Mouse (Mus musculus) kidney, postnatal 0 days (tissue): ENCODE results near the gene Dcun1d4. TPM values are rescaled to one million over a fixed set of nuclear protein-coding genes. Genes with fewer than 3 reads are reported as not detected.

ENCODE experiments used
- ATAC-seq: fragments of 200-750 bp; cut with Nextera tagmentation; replicated peaks from 2 replicates; pipeline ENCODE4 v1.8.0; 2017; ENCODE audit warnings: low read depth, moderate number of reproducible peaks, moderate TSS enrichment, moderate library complexity; ENCODE audit not compliant: low FRiP score
- DNase-seq: peaks from one replicate; pipeline ENCODE4 v3.0.0-alpha.2; 2016; ENCODE audit warnings: low spot score
- H3K27ac ChIP-seq: fragments of 300-500 bp; sonication (generic); 2 replicates; pipeline ENCODE4 v1.5.1; 2014; ENCODE audit warnings: mild to moderate bottlenecking
- H3K27me3 ChIP-seq: fragments of 300-500 bp; sonication (generic); 2 replicates; pipeline ENCODE4 v1.6.1; 2014; ENCODE audit warnings: low read length, mixed read lengths; ENCODE audit not compliant: insufficient read depth
- H3K36me3 ChIP-seq: fragments of 300-500 bp; sonication (generic); 2 replicates; pipeline ENCODE4 v1.6.1; 2014; ENCODE audit warnings: low read length, mixed read lengths; ENCODE audit not compliant: insufficient read depth
- H3K4me1 ChIP-seq: fragments of 300-500 bp; sonication (generic); replicated peaks from 2 replicates; pipeline ENCODE4 v1.6.1; 2014; ENCODE audit warnings: antibody characterized with exemption, low read length, mixed read lengths; ENCODE audit not compliant: insufficient read depth
- H3K4me2 ChIP-seq: fragments of 300-500 bp; sonication (generic); 2 replicates; pipeline ENCODE4 v1.6.1; 2014; ENCODE audit warnings: mild to moderate bottlenecking, low read length, moderate library complexity, mixed read lengths
- H3K4me3 ChIP-seq: fragments of 300-500 bp; sonication (generic); replicated peaks from 2 replicates; pipeline ENCODE4 v1.5.1; 2014; ENCODE audit warnings: low read depth, low read length
- H3K9ac ChIP-seq: fragments of 300-500 bp; sonication (generic); 2 replicates; pipeline ENCODE4 v1.6.1; 2014; ENCODE audit warnings: low read depth, low read length
- H3K9me3 ChIP-seq: fragments of 300-500 bp; sonication (generic); replicated peaks from 2 replicates; pipeline ENCODE4 v1.6.1; 2016; ENCODE audit warnings: low read length, inconsistent platforms, mixed read lengths
- CTCF ChIP-seq: IDR thresholded peaks from 2 replicates; pipeline ENCODE4 v1.5.1; 2016; ENCODE audit warnings: antibody characterized with exemption, low read depth, mild to moderate bottlenecking, moderate library complexity
- WGBS: fragments of 180-500 bp; shearing (Covaris S2); extraction: QIAGEN DNeasy Blood & Tissue Kit; methylation state at CpG from one replicate; pipeline ENCODE4 v1.1.7; 2014; 5-methylcytosine and 5-hydroxymethylcytosine counted together
- polyA plus RNA-seq: library from polyadenylated mRNA; unstranded; fragments of >200 nt; fragmentation: Nextera tagmentation; extraction: Ambion mirVana; gene quantifications from 2 replicates; pipeline ENCODE4 v1.2.1, GENCODE M21; 2015

The Dcun1d4 gene
- polyA plus RNA-seq, 1 experiment from 2014 or later, result 23.8 TPM

DNA sequence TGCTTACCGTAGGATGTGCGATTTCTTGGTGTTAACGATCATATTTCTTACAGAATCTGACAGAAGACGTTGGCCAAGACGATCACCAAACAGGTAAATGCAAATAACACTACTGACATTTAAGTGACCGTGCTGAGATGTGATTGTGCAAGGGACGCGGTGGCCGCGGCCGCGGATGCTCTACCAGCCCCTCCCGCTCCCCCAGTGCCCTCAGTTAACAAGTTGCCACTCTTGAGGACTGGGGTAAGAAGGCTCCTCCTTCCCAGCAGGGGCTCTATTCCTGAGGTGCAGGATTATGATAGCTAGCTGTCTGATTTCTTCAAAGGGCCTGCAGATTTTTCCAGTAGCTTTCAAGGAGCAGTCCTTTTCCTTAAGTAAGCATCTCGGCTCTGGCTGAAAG lies 30.3 kb downstream of the Dcun1d4 start:
- Histone ChIP-seq H3K27me3 (no peaks in the 10 kb centered on the region), H3K36me3 (0 out of 2 replicates have a peak, but pooled peaks cover 6% of the 10 kb centered on the region), H3K4me2 (no peak overlapping the region), H3K4me1 (no peaks in the 10 kb centered on the region), H3K27ac (no peak overlapping the region), H3K4me3 (no peak overlapping the region), H3K9me3 (no peaks in the 10 kb centered on the region), H3K9ac (no peak overlapping the region)
- ATAC-seq (no peak), DNase-seq (no peak)
- 89% methylated on average over 14 of the region's 14 CpGs for WGBS
- no peak for TF ChIP-seq CTCF

DNA sequence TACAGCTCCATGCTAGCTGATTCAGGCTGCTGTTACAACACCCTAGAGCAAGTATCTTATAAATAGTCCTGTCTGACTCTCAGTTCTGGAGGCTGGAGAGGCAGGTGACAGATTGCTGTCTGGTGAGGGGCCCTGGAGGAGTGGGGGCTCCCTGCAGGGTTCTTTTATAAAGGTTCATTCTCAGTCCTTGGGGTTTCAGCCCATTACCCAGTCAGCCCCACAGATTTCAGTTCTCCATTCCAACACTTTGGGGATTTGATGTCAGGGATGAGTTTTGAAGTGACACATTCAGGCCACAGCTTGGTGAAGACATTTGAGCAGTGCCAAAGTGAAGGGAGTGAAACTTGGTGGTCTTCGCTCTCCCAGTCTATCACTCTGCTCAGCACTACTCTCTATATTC lies 31.4 kb downstream of the Dcun1d4 start:
- ATAC-seq (no peak), DNase-seq (no peak)
- 0 out of 2 replicates have a peak overlapping the region, but pooled peaks have one; percentile 69 for H3K27ac ChIP-seq

DNA sequence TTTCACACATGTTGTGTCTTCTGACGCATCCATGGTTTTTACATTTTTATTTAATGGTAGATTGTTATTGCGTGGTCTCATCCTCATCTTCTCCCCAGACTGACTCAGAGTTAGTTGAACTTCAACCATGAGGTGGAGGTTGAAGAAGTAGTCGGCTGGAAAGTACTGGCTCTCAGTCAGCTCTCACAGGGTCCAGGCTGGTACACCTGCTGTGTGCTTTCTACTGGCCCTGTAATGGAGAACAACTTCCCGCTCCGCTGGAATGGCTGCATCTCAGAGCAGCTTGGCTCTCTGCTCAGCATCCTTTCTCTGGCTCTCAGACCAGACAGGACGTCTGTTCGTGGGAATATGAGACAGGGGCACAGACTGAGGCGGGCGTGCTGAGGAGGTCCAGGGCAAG lies 31.9 kb downstream of the Dcun1d4 start:
- Histone ChIP-seq H3K9me3 (no peaks in the 10 kb centered on the region), H3K9ac (no peak overlapping the region), H3K4me3 (no peak overlapping the region), H3K36me3 (0 out of 2 replicates have a peak, but pooled peaks cover 6% of the 10 kb centered on the region), H3K4me1 (no peaks in the 10 kb centered on the region), H3K27me3 (no peaks in the 10 kb centered on the region), H3K4me2 (no peak overlapping the region), H3K27ac (peak overlapping the region; percentile 69; the same call in 1 of the 2 replicates)
- no peak for TF ChIP-seq CTCF
- DNase-seq (no peak), ATAC-seq (0 out of 2 replicates have a peak, but pooled peaks have one; percentile 46)
- WGBS, result 64% methylated on average over 9 of the region's 9 CpGs

More for the DNA sequence above, 31.4 kb downstream of the Dcun1d4 start:
- no peak overlapping the region for H3K9ac ChIP-seq
- no peak overlapping the region for H3K4me3 ChIP-seq
- TF ChIP-seq CTCF, result no peak
- H3K36me3 ChIP-seq, result 0 out of 2 replicates have a peak, but pooled peaks cover 6% of the 10 kb centered on the region
- no peaks in the 10 kb centered on the region for H3K9me3 ChIP-seq
- no peaks in the 10 kb centered on the region for H3K4me1 ChIP-seq
- H3K4me2 ChIP-seq, result no peak overlapping the region
- WGBS, result 100% methylated on average over 1 of the region's 1 CpGs
- H3K27me3 ChIP-seq, result no peaks in the 10 kb centered on the region

DNA sequence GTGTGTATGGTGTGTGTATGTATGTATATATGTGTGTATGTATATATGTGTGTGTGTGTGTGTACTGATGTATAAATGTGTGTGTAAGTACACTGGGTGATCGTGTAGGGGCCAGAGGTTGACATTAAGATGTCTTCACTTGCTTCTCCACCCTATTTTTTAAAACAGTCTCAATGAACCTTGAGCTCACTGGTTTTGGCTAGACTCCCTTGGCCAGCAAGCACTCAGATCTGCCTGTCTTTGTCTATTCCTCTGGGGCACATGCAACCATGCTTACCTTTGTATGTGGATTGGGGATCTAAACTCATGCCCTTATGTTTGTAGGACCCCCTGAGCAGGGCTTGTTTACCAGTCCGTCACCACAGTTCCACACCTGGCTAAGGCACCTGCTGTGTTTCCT lies 33.4 kb downstream of the Dcun1d4 start:
- 90% methylated on average over 2 of the region's 2 CpGs for WGBS
- Histone ChIP-seq H3K4me1 (no peaks in the 10 kb centered on the region), H3K27me3 (no peaks in the 10 kb centered on the region), H3K4me3 (no peak overlapping the region), H3K4me2 (no peak overlapping the region), H3K36me3 (0 out of 2 replicates have a peak, but pooled peaks cover 6% of the 10 kb centered on the region), H3K9me3 (no peaks in the 10 kb centered on the region), H3K27ac (no peak overlapping the region), H3K9ac (no peak overlapping the region)
- no peak for TF ChIP-seq CTCF
- DNase-seq (no peak), ATAC-seq (no peak)

DNA sequence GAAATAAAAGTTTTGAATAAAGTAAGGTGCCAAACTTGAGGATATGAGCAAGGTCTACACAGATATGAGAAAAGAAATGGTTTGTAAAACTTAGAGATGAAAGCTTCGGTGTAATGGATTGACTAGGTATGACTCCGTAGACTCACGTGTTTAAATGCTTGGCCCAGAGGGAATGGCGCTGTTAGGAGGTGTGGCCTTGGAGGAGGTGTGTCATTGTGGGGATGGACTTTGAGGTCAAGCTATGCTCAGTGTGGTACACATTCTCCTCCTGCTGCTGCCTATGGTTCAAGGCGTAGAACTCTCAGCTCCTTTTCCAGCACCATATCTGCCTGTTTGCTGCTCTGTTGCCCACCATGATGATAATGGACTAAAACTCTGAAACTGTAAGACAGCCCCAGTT lies 36.5 kb downstream of the Dcun1d4 start:
- 90% methylated on average over 5 of the region's 5 CpGs for WGBS
- Histone ChIP-seq H3K36me3 (no peaks in the 10 kb centered on the region), H3K27ac (no peak overlapping the region), H3K4me3 (no peak overlapping the region), H3K27me3 (no peaks in the 10 kb centered on the region), H3K4me2 (no peak overlapping the region), H3K9ac (no peak overlapping the region), H3K4me1 (no peaks in the 10 kb centered on the region), H3K9me3 (no peaks in the 10 kb centered on the region)
- ATAC-seq, result no peak
- TF ChIP-seq CTCF, result no peak
- no peak for DNase-seq

DNA sequence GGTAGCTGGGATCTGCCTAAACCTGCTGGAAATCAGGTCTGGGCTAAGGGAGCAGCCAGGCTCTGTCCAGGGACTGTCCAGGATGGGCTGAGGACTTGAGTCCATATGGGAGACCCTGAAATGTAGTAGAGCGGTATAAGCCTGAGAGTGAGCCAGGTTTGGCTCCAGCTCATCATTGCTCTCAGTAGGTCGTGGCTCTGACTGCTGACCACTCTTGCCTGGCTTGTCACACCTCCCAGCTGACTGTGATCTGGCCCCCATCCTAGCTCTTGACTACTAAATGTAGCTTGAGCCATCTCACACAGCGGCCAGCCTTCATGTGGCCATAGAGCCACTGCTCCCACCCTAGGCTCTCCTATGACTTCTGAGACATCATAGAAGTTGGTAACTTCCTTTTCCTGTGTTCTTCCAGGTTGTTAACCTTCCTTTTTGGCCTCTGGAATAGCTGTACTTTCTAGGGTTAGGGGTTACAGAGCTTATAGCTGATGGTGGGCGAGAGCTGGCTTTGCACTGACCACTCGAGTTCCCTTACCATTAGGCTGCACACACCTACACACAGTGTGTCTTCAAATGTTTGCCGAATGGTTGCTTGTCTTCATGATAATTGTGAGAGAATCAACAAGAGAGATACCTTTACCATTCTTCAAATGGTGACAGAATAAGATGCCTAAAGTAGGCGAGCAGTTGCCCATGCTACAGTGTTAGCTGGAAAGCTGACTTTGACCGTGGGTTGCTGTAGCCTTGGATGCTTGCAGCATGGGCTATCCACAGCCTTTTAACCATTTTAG lies 37.8 kb downstream of the Dcun1d4 start:
- Histone ChIP-seq H3K36me3 (no peaks in the 10 kb centered on the region), H3K4me1 (no peaks in the 10 kb centered on the region), H3K9me3 (no peaks in the 10 kb centered on the region), H3K27me3 (no peaks in the 10 kb centered on the region), H3K4me2 (no peak overlapping the region), H3K4me3 (no peak overlapping the region), H3K27ac (no peak overlapping the region), H3K9ac (no peak overlapping the region)
- no peak for TF ChIP-seq CTCF
- no peak for DNase-seq
- ATAC-seq, result no peak
- WGBS, result 95% methylated on average over 8 of the region's 8 CpGs

DNA sequence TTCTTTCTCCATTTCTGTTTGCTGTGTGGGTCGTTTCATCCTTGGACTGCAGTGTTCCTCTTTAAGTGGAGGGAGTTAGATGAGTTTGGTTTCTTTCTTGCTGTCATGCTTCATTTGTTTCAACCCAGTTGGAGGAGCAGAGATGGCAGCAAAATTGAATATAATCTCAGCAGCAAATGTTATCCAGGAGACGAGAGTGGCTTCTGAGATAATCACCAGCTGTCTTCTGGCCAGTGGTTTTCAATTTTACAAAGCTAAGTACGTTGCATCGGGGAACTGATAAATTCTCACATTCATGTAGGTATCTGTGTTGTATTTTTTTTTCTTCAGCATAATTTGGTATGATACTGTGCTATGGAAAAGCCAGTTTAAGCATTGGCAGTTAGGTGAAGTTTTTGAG lies 40.0 kb downstream of the Dcun1d4 start:
- DNase-seq (no peak), ATAC-seq (no peak)
- 69% methylated on average over 4 of the region's 4 CpGs for WGBS
- no peak overlapping the region for H3K9ac ChIP-seq
- TF ChIP-seq CTCF, result no peak
- H3K27me3 ChIP-seq, result no peaks in the 10 kb centered on the region
- H3K27ac ChIP-seq, result no peak overlapping the region
- no peaks in the 10 kb centered on the region for H3K36me3 ChIP-seq
- H3K9me3 ChIP-seq, result no peaks in the 10 kb centered on the region
- no peaks in the 10 kb centered on the region for H3K4me1 ChIP-seq
- no peak overlapping the region for H3K4me3 ChIP-seq
- no peak overlapping the region for H3K4me2 ChIP-seq
